Mouse (Mus musculus) stomach, postnatal 0 days (tissue): ENCODE data around the gene Rfc4.

Experiments used
- CTCF ChIP-seq: IDR thresholded peaks from 2 replicates; pipeline ENCODE4 v1.5.1; 2016; ENCODE audit warnings: antibody characterized with exemption, low read depth, mild to moderate bottlenecking, moderate library complexity
- EP300 ChIP-seq: optimal IDR thresholded peaks from 2 replicates; pipeline ENCODE3; 2016; ENCODE audit warnings: antibody characterized with exemption

DNA sequence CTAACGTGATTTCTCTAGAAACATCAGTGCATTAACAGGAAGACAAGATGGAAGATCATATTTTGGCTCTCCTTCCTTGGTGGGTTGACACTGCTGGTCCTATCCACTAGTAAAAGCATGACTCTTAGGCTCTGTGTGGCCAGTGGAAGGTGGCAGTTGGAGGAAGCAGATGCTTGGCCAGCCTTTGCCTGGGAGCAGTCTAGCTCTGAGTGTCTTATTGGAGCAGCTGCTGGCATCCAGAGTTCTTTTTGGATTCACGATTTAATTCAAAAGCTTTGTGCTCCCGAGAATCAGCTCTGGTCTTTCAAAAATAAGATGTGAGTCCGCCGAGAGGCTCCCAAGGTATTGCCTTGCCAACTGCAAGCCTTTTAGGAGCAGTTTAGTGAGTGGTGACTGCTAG is 17.7 kb upstream of the Rfc4 start:
- no peak for TF ChIP-seq CTCF
- no peak for TF ChIP-seq EP300
